Mouse (Mus musculus) kidney, adult 2 months (tissue): ENCODE results near the gene Mbnl2.

Source experiments
- CTCF ChIP-seq: fragments of 200-500 bp; conservative IDR thresholded peaks from 2 replicates; pipeline ENCODE4 v1.5.1; 2011; ENCODE audit warnings: low read depth, mild to moderate bottlenecking, control low read depth, low read length, moderate library complexity, mixed read lengths; ENCODE audit not compliant: insufficient read depth, insufficient read length
- POLR2A ChIP-seq: fragments of 200-500 bp; IDR thresholded peaks from one replicate; pipeline ENCODE4 v1.6.1; 2011; ENCODE audit warnings: low read depth, low read length, control low read depth

DNA sequence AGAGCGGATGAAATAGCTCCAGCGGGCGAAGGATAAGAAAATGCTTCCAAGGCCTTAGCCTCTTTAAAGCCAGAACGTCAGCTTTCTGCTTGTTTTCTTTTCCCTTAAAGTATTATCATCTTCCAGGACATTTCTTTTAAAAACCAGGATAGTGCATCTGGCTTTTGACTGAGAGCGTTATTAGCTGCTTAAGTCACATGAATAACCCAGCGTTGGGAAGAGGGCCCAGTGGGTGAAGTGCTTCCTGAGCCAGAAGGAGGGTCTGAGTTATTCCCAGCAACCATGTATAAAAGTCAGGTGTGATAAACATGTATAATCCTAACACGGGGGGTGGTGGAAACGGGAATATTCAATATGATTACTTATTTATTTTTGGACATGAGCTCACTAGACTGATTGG, 61.4 kb downstream of the Mbnl2 start:
- TF ChIP-seq CTCF, result no peak
- no peak for TF ChIP-seq POLR2A
